Mouse (Mus musculus): ENCODE results near the gene Kazn.

The Kazn gene

DNA sequence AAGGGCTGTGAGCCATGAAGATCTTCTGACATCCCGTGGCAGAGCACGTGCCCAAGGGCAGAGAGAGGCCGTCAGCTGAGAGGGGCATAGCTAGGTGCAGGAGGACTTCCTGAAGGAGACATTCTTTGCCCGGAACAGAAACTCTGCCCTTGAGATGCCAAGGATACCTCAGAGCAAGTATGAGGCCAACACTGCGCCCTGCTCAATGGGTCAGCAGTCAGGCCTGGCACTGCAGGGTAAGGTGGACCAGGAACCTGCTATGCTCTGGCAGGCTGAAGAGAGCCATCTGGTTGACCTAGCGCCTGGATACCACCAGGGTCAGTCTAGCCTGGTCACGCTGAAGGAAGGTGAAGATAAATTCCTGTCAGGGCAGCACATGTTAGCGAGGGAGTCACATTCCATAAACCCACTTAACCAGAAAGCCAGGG, 46.0 kb downstream of the Kazn start:
- no peak for DNase-seq (ENCODE audit: low read depth)

DNA sequence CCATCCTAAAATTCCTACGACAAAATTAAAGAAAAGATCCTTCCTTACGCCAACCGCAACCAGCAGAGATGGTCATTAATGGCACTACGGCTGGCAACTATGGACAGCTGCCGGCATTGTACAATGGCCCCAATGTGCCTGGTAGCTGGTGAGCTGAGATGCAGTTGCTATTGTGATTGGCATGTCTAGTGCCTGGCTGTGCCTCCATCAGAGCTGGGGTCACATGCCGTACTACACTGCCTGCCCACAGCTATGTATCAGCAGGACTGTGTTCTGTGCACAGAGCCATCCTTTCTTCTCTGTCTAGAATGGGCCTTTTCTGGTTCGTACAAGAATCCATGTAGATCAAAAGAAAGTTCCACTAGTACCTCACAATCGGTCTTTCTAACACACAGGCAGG, 49.2 kb downstream of the Kazn start:
- DNase-seq (ENCODE audit: low read depth): no peak

DNA sequence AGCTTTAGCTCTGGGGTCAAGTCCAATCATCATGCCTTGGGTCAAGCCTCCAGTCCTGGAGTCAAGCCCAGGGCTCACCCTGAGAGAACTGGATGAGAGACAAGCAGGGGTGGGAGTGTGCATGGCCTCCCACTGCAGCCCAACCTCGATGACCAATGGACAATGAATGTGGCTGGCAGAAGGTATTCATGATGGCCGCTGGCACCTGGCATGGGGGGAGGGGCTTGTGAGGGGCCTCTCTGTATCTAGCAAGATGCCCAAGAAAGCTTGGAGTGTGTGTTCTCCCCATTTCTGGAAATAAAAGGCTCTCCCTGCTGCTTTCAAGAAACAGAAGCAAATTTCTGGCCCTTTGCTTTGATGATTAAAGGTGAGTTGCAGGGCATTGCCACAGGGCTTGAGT, 50.7 kb downstream of the Kazn start:
- no peak for DNase-seq (ENCODE audit: low read depth)

DNA sequence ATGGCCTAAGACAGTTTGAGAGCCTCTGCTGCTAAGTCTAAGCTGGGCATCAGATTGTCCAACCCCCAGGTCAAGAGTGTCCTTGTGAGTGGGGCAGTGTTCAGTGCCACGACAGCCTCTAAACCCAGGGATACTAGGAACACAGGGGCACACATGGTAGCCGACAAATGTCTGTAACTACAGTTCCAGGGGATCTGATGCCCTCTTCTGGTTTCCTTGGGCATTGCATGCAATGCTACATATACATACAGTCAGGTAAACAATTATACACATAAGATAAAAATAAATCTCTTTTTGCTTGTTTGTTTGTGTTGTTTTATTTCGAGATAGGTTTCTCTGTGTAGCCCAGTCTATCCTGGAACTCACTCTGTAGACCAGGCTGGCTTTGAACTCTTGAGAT, 53.0 kb downstream of the Kazn start:
- no peak for DNase-seq (ENCODE audit: low read depth)

DNA sequence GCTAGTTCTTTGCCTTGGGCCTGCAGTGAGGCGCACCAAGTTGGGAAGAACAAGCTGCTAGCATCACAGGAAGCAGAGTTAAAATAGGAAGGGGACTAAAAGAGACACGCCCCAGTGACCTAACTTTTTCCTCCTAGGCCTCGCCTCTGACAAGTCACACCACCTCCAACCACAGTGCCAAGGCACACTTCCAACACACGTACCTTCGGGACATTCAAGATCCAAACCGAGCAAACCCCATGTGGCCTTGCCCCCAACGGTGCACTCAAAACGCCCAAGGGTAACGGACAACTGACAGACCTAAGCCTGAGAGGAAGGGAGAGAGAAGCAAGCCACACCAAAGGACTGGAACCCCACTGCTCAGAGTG, 53.7 kb downstream of the Kazn start:
- DNase-seq (ENCODE audit: low read depth): no peak

DNA sequence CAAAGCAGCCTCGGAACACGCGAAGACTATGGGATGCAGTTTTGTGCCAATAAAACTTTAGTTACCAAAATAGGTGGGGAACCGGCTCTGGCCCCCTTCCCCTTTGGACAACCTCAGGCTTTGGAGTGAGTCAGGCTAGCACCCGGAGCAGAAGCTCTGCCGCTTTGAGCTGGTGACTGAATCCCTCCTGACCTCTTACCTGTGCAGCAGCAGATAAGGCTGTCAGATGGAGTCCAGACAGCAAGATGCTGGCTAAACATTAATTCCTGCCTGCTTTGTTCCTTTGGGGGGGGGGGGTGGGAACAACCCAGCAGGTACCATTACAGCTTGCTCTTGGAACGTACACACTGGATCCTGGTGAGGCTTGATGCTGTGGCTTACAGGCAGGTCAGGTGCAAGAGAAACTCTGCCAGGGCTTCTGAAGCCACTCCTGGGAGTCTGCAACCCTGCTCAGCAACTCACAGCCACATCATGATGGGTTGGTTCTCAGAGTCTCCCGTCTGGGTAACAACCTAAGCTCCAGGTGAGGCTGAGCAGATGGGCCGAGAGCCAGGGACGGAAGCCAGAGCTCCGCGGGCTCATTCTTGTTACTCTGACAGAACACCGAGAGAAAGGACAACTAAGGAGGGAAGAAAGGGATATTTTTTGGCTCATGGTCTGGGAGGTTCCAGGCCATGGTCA, 54.2 kb downstream of the Kazn start:
- no peak for DNase-seq (ENCODE audit: low read depth)

DNA sequence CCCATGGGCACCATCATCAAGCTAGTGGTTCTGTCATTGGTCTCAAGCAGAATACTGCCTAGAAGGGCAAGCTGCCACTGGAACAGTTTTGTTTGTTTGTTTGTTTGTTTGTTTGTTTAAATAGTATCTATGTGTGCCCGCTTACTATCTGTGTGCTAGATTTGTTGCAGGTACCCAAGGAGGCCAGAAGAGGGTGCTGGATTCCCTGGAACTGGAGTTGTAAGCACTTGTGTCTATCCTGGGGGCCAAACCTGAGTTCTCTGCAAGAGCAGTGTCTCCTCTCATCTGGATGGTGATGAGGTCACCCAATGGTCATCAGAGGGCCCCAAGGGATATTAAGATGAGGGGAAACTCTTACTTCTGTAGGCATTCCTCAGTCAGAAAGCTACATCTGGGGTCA, 55.6 kb downstream of the Kazn start:
- no peak for DNase-seq (ENCODE audit: low read depth)

DNA sequence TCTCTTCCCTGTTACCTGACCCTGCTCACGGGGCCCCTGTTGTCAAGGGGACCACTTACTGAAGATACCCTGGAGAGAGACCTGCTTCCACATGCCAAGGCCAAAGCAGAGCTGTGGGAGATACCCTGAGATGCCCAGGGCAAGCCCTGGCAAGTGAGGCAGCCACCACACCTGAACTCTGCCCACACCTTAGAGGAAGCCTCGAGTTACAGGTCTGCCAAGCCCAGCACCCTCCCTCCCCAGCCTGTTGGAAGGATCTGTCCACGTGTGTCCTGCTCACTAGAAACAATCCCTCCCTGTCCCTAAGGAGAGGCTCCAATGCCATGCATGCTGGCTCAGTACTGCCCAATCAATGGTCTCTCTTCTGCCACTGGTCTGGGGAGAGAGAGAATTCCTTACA, 56.2 kb downstream of the Kazn start:
- no peak for DNase-seq (ENCODE audit: low read depth)

DNA sequence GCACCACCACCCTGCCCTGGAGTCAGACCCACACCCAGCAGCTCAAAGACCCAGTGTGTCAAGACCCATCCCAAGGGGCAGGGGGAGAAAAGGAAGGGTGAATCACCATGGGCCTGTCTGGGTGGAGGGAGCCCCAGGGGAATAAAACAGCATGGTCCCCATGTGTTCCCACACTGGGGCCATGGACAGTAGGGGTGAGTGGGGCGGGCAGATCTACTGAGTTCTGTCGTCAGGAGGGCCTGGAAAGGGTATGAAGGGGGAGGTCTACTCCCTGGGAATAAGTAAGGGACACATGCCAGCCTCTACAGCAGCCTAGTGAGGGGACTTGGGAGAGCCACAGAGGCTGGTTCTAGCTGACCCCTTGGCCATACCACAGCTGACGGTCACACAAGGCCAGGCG, 57.6 kb downstream of the Kazn start:
- no peak for DNase-seq (ENCODE audit: low read depth)

DNA sequence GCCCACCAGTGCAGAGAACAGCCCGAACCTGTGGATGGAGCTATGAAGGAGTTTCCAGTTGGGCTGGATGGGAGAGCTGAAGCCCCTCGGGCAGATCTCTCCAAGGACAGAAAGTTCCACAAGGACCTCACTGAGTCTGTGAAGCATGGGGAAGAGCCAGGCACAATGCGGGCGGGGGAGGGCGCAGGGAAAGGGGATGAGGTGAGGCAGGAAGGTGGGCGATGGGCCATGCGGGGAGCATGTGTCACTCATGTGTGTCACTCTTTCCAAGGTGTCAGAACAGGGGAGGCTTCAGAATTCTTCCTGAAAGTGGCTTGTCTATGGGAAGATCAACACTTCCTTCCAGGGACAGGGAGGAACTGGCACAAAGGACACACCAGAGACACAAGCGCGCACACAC, 58.3 kb downstream of the Kazn start:
- no peak for DNase-seq (ENCODE audit: low read depth)

DNA sequence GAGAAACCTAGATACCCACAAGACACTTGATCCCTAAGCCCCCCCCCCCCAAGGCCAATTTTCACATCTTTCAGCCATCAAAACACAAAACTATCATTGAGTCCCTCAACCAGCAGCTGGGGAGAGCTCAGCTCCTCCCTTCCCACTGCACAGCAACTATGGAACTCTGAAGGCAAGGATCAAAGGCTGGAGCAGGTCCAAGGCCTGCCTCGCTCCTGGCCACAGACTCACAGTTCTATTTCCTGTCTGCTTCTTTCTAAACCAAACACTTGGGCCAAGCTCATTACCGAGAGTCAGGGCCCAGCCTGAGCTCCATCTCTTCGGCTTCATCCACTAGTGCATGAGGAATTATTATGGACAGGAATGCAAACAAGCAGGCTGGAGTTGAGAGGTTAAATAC, 58.9 kb downstream of the Kazn start:
- DNase-seq (ENCODE audit: low read depth): no peak

DNA sequence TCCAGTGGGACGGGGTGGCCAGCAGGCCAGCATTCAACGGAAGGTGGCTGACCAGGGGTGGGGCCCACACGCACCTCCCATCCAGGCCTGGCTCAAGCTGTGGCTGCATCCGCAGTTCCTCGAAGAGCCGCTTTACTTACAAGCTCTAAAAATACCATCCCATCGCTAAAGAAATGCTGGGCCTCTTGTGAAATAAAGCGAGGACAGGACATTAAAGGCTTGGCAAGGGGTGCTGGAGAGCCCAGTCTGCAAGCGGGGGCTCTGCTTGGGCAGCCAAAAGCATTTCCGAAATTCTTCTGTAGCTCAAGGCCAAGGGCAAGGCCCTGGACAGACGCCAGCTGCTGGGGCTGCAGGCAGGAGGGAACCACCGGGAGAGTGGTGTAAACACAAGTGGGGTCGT, 59.7 kb downstream of the Kazn start:
- no peak for DNase-seq (ENCODE audit: low read depth)

DNA sequence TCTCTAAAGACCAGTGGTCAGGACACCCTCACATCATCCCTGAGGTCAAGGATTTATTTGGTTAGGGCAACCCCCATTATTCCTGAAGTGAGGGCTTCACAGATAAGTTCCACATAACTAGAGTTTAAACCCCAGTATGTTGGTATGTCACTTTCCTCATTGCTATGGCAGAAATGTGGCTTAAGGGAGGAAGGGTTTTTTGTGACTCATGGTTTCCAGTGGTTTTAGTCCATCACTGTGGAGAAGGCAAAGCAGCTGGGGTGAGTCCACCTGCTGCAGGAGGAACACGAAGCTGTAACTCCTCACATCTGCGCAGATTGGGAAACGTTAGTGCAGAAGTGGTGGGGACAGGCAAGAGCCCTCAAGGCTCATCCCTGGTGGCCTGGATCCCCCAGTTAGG, 62.5 kb downstream of the Kazn start:
- DNase-seq (ENCODE audit: low read depth): no peak

DNA sequence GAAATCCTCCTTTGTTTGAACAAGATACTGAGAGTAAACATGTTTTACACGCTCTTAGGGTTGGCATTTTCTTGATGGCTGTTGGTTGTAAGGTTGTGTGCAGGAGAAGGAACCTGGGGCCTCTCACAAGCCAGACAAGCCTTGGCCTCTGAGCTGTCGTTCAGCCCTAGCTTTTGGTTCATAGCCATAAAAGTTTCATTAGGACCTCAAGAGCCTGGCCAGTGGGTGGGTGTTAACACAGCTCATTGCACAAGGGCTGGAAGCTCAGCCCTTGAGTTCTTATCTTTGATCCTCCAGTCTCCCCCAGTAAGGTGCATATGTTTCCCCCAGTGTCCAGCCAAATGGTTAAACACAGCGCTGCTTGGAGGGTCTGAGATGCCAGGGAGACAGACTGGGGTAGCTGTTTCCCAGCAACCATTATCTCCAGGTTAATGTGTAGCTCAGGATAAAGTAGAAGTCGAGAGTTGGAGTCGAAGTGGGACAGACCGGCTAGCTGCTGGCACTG, 65.2 kb downstream of the Kazn start:
- no peak for DNase-seq (ENCODE audit: low read depth)

DNA sequence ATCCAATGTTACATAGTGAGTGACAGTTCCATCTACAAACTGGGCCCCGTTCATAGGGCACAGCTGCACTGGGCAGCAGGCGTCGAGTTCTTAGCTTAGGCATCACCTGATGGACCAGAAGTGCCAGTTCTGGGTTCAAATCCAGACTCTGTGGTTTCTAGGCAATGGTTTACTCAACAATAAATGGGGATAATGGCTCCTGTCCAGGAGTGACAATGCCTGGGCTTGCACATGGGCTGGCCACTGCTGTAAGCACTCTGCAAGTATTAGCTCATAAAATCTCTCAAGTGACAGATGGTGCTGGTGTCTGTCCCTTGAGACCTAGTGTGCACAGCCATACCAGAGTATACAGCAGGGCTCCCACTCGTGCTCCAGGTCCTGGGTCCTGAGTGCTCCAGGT, 66.3 kb downstream of the Kazn start:
- no peak for DNase-seq (ENCODE audit: low read depth)

DNA sequence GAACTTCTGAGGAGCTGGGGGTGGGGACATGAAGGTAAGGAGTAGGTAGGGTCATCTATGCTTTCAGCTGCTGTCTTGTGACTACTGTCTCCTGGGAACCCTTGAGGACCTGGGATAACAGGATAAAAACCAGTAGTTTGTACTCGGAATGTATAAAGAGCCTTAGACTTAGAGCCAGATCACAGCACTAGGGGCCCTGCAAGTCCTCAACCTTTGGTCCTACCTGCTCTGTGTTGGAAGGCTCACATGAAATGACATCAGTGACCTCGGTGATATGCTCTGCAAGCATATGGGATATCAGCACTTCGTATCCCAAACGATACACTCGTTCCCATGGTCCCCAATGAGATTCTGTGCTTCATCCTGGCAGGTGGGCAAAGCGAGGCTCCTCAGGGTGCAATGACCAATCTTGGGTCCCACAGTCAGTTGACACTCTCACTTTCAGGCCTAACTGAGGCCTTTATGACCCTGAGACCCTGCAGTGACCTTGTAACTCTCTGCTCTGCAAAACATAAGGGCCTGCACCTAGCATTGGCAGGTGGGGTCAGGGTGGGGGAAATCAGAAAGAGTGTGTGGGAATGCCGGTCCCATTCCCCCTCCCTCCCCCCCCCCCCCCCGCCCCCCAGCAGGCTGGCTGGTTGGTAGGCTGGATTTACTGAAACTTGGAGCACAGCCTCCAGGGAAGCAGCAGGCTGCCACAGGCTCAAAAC, 67.3 kb downstream of the Kazn start:
- DNase-seq (ENCODE audit: low read depth): no peak

DNA sequence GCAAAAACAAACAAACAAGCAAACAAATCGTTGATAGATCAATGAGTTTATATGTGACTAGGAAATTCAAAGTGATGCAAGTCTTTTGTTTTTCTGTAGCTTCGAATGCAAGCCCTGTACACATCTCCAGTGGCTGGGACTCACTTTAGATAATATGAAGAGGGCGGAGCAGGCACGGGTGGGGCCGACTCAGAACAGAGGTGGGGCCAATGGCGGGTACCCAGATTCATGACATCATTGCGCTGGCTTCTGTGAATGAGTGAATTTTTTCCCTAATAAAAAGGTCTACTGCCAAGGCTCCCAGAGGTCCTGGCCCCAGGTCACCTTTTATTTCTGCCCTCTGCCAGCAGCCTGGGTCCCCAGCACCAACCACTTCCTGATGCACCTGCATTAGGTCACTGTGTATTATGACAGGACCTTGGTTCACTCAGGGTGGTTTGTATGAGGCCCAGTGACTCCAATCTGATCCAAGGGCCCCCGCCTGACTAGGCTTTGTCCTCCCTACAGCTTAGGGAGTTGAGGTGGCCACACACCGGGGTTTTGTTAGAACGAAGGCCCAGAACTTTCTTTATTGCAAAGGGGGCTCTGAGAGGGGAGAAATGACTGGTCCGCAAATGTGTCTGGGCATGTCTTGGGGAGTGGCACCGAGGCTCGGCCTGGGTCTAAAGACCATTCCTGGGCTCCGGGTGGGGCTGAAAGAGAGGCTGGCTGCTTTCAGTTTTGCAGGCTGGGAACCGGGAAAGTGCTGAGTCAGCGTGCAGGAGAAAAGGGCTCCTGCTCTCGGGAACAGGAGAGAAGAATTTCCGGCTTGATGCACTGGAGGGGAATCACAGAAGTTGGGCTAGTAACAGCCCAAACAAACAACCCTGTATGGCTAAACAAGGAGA, 68.1 kb downstream of the Kazn start:
- no peak for DNase-seq (ENCODE audit: low read depth)

DNA sequence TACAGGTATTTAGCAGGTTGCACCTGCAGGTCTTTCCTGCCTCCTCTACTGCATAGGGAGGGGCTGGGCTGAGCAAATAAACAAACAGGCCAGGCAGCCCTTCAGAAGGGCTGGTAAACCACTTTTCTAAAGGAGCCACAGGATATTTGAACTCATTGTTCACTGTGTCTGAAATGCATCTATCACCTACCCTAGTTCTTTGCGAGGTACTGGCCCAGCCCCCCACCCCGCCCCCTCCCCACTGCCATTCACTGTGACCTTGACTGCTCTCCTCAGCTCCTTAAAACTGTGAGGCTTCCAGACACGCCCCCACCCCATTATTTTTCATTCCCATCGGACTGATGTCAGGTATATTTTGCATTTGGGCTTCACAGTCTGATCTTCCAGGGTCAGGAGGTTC, 69.6 kb downstream of the Kazn start:
- DNase-seq (ENCODE audit: low read depth): no peak

DNA sequence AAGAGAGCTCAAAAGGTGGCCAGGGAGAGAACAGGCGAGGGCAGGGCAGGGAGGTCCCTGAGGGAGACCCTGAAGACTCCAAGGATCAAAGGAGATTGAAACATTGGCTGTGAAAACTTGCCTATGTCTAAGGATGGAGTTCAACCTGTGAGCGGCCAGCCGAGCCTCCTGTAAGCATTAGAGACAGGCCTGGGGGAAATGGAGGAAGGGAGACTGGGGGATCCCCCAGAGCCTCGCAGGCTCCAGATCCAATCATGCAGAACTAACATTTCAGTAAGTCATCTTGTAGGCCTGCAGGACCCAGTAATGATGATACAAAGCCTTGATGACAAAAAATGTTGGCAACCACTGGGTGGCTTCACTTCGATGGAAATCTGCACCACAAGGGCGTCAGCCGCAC, 70.8 kb downstream of the Kazn start:
- no peak for DNase-seq (ENCODE audit: low read depth)

DNA sequence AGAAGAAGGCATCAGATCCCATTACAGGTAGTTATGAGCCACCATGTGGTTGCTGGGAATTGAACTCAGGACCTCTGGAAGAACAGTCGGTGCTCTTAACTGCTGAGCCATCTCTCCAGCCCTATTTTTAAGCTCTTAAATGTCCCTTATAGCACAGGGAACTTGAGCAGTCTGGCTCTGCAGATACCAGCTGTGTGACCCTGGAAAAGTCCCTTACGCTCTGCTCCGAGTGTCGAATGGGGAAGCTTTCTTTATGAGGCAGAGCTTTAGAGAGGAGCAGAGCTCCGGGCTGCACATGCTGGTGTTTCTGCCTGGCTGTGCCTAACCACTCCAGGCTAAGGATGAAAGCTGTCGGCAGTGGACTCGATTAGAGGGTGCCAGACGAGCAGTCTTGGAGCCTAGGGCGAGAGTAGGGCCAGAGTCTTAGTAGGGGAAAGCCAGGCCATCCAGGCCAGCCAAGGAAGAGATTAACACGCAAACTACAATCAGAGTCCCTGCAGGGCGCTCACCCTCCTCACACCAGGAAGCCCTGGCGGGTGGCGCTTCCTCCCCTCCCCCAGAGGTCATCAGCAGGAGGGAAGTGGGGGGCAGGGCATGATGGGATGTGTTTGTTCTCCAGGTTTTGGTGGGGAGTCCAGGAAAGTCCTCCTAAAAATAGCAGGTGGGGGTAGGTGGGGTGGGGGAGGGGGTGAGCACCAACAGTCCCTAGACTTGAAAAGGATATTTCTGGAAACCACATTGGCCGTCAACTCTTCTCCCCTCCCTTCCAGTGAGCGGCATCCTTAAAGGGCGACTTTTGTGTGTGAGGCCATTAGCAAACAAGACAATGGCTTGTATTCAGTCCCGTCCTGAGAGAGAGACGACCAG, 73.1 kb downstream of the Kazn start:
- DNase-seq (ENCODE audit: low read depth): no peak

DNA sequence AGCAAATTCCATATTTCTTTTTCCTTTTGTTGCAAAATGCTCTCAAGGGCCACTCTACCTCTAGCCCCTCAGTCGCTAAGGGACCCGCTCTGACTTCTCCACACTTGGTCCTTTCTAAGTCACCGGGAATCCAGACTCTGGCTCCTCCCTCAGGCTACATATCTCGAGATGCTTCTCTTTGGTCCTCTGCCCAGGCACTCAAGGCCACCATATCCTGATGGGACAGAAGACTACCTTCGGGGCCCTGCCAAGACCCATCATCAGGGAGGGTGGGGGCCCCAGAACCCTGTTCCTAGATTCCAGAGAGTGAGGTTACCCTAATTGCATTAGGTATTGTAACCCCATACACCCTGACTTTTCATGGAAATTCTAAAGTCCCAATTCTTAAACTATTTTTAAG, 73.8 kb downstream of the Kazn start:
- DNase-seq (ENCODE audit: low read depth): no peak

DNA sequence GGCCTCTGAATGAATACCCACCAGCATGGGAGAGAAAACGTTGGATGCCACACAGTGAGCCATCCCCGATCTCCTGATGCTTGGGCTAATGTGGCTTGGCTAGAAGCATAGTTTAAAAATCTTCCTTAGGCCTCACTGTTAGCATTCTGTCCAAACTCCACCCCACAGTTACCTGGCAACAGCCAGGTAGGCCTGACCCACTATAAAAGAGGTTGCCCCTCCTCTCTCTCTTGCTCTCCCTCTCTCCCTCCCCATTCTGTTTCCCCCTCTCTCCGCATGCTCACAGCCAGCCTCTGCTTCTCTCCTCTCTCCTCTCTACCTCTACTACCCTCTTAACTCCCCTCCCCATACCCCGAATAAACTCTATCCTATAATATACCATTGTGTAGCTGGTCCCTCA, 74.8 kb downstream of the Kazn start:
- DNase-seq (ENCODE audit: low read depth): no peak
